In genomic region chr10:97536921-97537320, GRCm38 (mm10) we compare ENCODE assay signal across 12 mouse cellular contexts. TPM values are rescaled to one million over a fixed set of nuclear protein-coding genes. Genes with fewer than 3 reads are reported as not detected.
DNase-seq lines count a peak whose midpoint lies in the region; ATAC-seq and TF ChIP-seq lines count a peak whose summit lies in the region.
"Had no signal": no experiment of that assay in that cellular context is flagged by ENCODE, and none has a peak within 500 bp of the region (broad histone marks: within the 10 kb centered on the region; RNA-seq: fewer than 3 reads in every experiment).

No protein-coding gene starts in this region.

- no peak overlapping the region for H3K4me3 ChIP-seq in heart, postnatal 0 days (ENCODE audit: low read depth, low read length)
- H3K4me3 ChIP-seq in heart, embryonic 10.5 days = no peak overlapping the region
- H3K4me3 ChIP-seq in embryonic fibroblast, embryonic 13.5 days (ENCODE audit: insufficient read depth, low read length) = no peak overlapping the region
- H3K4me3 ChIP-seq: limb, embryonic 15.5 days had no signal

- H3K27me3 ChIP-seq in heart, postnatal 0 days (ENCODE audit: control insufficient read depth, insufficient read depth, low read length) = no peaks in the 10 kb centered on the region
- no peaks in the 10 kb centered on the region for H3K27me3 ChIP-seq in heart, embryonic 10.5 days (ENCODE audit: insufficient read depth, poor library complexity, severe bottlenecking)
- H3K27me3 ChIP-seq: limb, embryonic 15.5 days had no signal

- H3K9ac ChIP-seq in heart, postnatal 0 days (replicated peaks; ENCODE audit: low read depth, low read length) = no peak overlapping the region
- H3K9ac ChIP-seq: limb, embryonic 15.5 days had no signal

- H3K9me3 ChIP-seq in heart, postnatal 0 days (replicated peaks; ENCODE audit: control insufficient read depth, low read length) = no peaks in the 10 kb centered on the region
- H3K9me3 ChIP-seq in heart, embryonic 10.5 days = no peaks in the 10 kb centered on the region
- H3K9me3 ChIP-seq: limb, embryonic 15.5 days had no signal

- DNase-seq in heart, postnatal 0 days (ENCODE audit: low spot score) = peak; percentile 27
- no peak for DNase-seq in heart, embryonic 10.5 days (ENCODE audit: low spot score)
- peak; percentile 22 for DNase-seq in embryo, embryonic 10.5 days (ENCODE audit: low spot score)
- DNase-seq in lung, postnatal 25 days (ENCODE audit: low spot score) = peak; percentile 5
- no peak for DNase-seq in adrenal gland, postnatal 14 days
- DNase-seq in spleen, postnatal 14 days (ENCODE audit: low spot score in 2 of 2) = no peak
- DNase-seq: cerebellum, adult 8-10 months; kidney, adult 9 months; spleen, adult 18-20 months; thymus, adult 18-20 months had no signal

- H3K4me2 ChIP-seq in heart, postnatal 0 days (ENCODE audit: low read depth, low read length) = no peak overlapping the region
- H3K4me2 ChIP-seq: limb, embryonic 15.5 days had no signal

- no peak for TF ChIP-seq CTCF in heart, postnatal 0 days (IDR thresholded peaks at IDR 0.05; ENCODE audit: low read depth)
- TF ChIP-seq CTCF in embryonic fibroblast, embryonic 13.5 days (IDR thresholded peaks at IDR 0.05; ENCODE audit: borderline replicate concordance, insufficient read depth, low read length) = no peak

- H3K4me1 ChIP-seq in heart, postnatal 0 days (ENCODE audit: control insufficient read depth, insufficient read depth) = no peaks in the 10 kb centered on the region
- H3K4me1 ChIP-seq in heart, embryonic 10.5 days = no peaks in the 10 kb centered on the region
- H3K4me1 ChIP-seq in embryonic fibroblast, embryonic 13.5 days (ENCODE audit: control insufficient read depth, insufficient read depth, low read length) = 0 out of 2 replicates have a peak, but pooled peaks cover 5% of the 10 kb centered on the region
- H3K4me1 ChIP-seq: limb, embryonic 15.5 days had no signal

- TF ChIP-seq EP300 in heart, postnatal 0 days (IDR thresholded peaks at IDR 0.05; ENCODE audit: low read depth) = no peak

- no peak for TF ChIP-seq POLR2A in embryonic fibroblast, embryonic 13.5 days (IDR thresholded peaks at IDR 0.05; ENCODE audit: low read depth, low read length)

- 0 out of 2 replicates have a peak, but pooled peaks have one; percentile 20 for ATAC-seq in heart, postnatal 0 days (ENCODE audit: insufficient read depth, low read depth)

- 47% methylated on average over 2 of the region's 2 CpGs for WGBS in heart, postnatal 0 days
- WGBS in heart, embryonic 10.5 days = 67% methylated on average over 2 of the region's 2 CpGs

- no peak overlapping the region for H3K27ac ChIP-seq in heart, postnatal 0 days (ENCODE audit: low read depth)
- no peak overlapping the region for H3K27ac ChIP-seq in heart, embryonic 10.5 days
- H3K27ac ChIP-seq in embryonic fibroblast, embryonic 13.5 days (ENCODE audit: insufficient read depth, low read length) = peak overlapping the region; percentile 87
- H3K27ac ChIP-seq: limb, embryonic 15.5 days had no signal

- no peaks in the 10 kb centered on the region for H3K36me3 ChIP-seq in heart, postnatal 0 days (replicated peaks; ENCODE audit: control insufficient read depth, insufficient read depth, low read length)
- H3K36me3 ChIP-seq in heart, embryonic 10.5 days = no peaks in the 10 kb centered on the region
- H3K36me3 ChIP-seq: limb, embryonic 15.5 days had no signal

RNA-seq across cellular contexts. Expression of gene Lum, which starts 28.0 kb away (rescaled TPM):
- total RNA-seq in heart, postnatal 0 days (2014; rRNA removed; ENCODE audit: low replicate concordance) = 36.5 and 71.6 TPM in 2 replicates
- 87.0 and 102 TPM in 2 replicates for polyA plus RNA-seq in heart, postnatal 0 days (2015; fragmentation: Nextera tagmentation; extraction: Ambion mirVana)
- 17.5 and 50.5 TPM in 2 replicates for polyA plus RNA-seq in heart, embryonic 10.5 days (2016; fragmentation: Nextera tagmentation; extraction: Ambion mirVana)
- 24.9 and 156 TPM in 2 replicates for polyA plus RNA-seq in embryonic fibroblast, embryonic 13.5 days (2011; ENCODE audit: insufficient read length, low read depth, missing spikeins)
- total RNA-seq in adrenal gland, postnatal 14 days (2021) = 23.8 and 24.7 TPM in 2 replicates

RNA-seq across cellular contexts. Expression of gene Dcn, which starts 57.5 kb away (rescaled TPM):
- total RNA-seq in heart, postnatal 0 days (2014; rRNA removed; ENCODE audit: low replicate concordance) = 250 and 328 TPM in 2 replicates
- polyA plus RNA-seq in heart, postnatal 0 days (2015; fragmentation: Nextera tagmentation; extraction: Ambion mirVana) = 292 and 338 TPM in 2 replicates
- polyA plus RNA-seq in heart, embryonic 10.5 days (2016; fragmentation: Nextera tagmentation; extraction: Ambion mirVana) = 47.6 and 49.3 TPM in 2 replicates
- polyA plus RNA-seq in embryonic fibroblast, embryonic 13.5 days (2011; ENCODE audit: insufficient read length, low read depth, missing spikeins) = 51.0 and 172 TPM in 2 replicates
- 214 and 240 TPM in 2 replicates for total RNA-seq in adrenal gland, postnatal 14 days (2021)

Comparison
In these comparisons a context has a peak if more than half of its experiments do, and no peak if none do; other contexts are left out.
1. DNase-seq: peak in heart, postnatal 0 days (single experiment), embryo, embryonic 10.5 days (single experiment) and lung, postnatal 25 days (single experiment); none in heart, embryonic 10.5 days (single experiment), adrenal gland, postnatal 14 days (single experiment) and spleen, postnatal 14 days (0 of 2).